Mouse (Mus musculus): Measurements from ENCODE around the gene Gse1. TPM values are rescaled to one million over a fixed set of nuclear protein-coding genes. Genes with fewer than 3 reads are reported as not detected.
A peak's percentile ranks its signal among the peaks of the same experiment; 100 is the strongest.

The Gse1 gene
- polyA plus RNA-seq, 1 experiment from 2014 or later: 8.7 TPM

DNA sequence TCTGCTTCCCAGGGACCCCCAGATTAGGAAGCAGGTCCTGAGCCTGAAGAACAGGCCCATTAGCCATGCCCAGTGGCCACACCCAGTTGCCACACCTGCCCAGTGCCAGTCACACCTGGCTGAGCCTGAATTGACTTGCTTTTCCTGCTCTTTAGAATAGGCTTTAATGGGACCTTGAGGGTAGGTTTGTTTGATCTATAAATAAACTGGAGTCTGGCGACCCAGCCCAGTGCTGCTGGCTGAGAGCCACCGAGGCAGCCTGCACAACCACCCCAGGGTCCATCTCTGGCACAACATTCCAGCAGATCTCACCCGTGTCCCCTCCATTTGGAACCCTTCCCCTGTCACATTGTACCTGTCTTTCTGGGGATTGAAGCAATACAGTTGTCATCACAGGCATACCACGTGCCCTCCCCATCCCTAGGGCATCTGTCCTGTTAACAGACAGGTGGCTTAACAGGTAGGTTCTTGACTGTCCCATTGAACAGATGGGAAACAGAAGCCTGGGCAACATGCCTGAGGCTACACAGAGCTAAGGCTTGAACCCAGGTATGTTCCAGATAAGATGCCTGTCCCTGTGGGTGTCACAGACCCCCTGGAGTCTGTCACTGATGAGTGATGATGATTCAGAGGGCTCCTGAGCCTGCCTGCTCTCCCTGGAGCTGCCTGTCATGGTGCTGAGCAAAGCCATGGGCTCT is 214.2 kb downstream of the Gse1 start:
- peaks cover 49% of the 10 kb centered on the region for H3K4me1 ChIP-seq (replicated peaks)
- H3K9ac ChIP-seq: no peak overlapping the region
- no peak overlapping the region for H3K4me3 ChIP-seq (replicated peaks)
- no peak overlapping the region for H3K4me2 ChIP-seq
- H3K9me3 ChIP-seq (replicated peaks): no peaks in the 10 kb centered on the region
- no peaks in the 10 kb centered on the region for H3K36me3 ChIP-seq (replicated peaks)
- H3K27me3 ChIP-seq: peaks cover 42% of the 10 kb centered on the region
- ATAC-seq (ENCODE audit: insufficient read depth): no peak
- 42% methylated on average over 4 of the region's 4 CpGs for WGBS (ENCODE audit: insufficient replicate concordance)
- H3K27ac ChIP-seq (replicated peaks): no peak overlapping the region

DNA sequence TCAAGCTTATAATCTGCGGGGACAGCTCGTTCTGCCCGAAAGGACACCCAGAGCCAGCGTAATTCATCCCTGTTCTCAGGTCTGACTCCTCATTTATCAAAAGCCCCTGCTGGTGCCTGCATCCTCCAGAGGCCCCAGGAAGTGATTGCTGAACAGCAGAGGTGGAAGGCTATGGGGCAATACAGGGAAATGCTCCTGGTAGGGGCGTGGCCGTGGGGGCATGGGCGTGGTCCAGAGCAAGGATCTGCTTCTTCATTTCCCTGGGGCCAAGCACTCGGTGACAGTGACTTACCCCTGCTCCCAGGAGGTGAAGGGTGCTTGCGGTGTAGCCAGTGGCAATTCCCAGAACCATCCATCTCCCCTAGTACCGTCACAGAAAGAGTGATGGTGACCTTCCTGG is 217.0 kb downstream of the Gse1 start:
- Histone ChIP-seq H3K4me2 (no peak overlapping the region), H3K27ac (replicated peaks) (no peak overlapping the region), H3K36me3 (replicated peaks) (no peaks in the 10 kb centered on the region), H3K9ac (no peak overlapping the region), H3K27me3 (peaks cover 36% of the 10 kb centered on the region), H3K9me3 (replicated peaks) (no peaks in the 10 kb centered on the region), H3K4me1 (replicated peaks) (peaks cover 45% of the 10 kb centered on the region), H3K4me3 (replicated peaks) (no peak overlapping the region)
- 30% methylated on average over 10 of the region's 10 CpGs for WGBS (ENCODE audit: insufficient replicate concordance)
- 0 out of 2 replicates have a peak, but pooled peaks have one; percentile 7 for ATAC-seq (ENCODE audit: insufficient read depth)

DNA sequence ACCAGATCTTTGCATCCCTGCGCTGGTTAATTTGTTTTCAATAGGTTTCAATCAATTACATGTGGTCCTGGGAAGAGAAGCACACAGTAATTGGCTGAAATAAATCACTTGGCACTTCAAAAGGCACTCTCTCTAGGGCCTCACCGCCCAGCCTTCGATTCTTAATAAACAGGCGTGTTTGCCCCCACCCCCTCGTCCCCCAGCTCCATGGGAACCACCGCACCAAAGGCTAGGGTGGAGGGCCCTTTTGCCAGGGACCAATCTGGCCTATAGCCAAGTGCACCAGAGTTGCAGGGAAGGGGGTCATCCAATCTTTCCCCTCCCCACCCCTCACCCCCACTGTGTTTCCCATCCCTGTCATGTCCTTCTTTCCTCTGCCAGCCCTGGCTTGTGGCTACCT is 219.9 kb downstream of the Gse1 start:
- H3K27me3 ChIP-seq: peaks cover 25% of the 10 kb centered on the region
- H3K4me3 ChIP-seq (replicated peaks): no peak overlapping the region
- no peak overlapping the region for H3K9ac ChIP-seq
- no peak for ATAC-seq (ENCODE audit: insufficient read depth)
- H3K36me3 ChIP-seq (replicated peaks): no peaks in the 10 kb centered on the region
- H3K4me1 ChIP-seq (replicated peaks): peaks cover 41% of the 10 kb centered on the region
- no peaks in the 10 kb centered on the region for H3K9me3 ChIP-seq (replicated peaks)
- no peak overlapping the region for H3K4me2 ChIP-seq
- 70% methylated on average over 6 of the region's 6 CpGs for WGBS (ENCODE audit: insufficient replicate concordance)
- H3K27ac ChIP-seq (replicated peaks): no peak overlapping the region

DNA sequence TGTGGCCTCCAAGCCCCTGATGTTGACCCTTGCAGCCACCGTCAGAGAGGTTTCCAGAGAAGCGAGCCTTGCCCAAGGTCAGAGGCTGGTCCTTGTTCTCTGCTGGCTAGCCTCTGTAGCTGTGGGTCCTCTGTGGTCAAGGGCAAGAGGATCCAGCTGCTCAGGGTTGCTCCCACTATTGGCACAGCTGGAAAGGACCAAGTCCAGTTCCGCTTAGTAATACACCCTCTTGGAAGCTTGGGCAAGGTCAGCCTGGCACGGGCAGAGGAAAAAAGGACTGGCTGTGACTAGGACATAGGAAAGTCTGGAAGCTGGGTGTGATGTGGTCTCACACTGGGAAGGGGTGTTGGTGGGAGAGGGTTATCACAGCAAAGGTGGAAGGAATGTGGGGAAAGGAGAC is 220.9 kb downstream of the Gse1 start:
- Histone ChIP-seq H3K4me1 (replicated peaks) (peaks cover 51% of the 10 kb centered on the region), H3K9me3 (replicated peaks) (no peaks in the 10 kb centered on the region), H3K27ac (replicated peaks) (no peak overlapping the region), H3K36me3 (replicated peaks) (no peaks in the 10 kb centered on the region), H3K9ac (no peak overlapping the region), H3K4me3 (replicated peaks) (no peak overlapping the region), H3K27me3 (peaks cover 25% of the 10 kb centered on the region), H3K4me2 (no peak overlapping the region)
- no peak for ATAC-seq (ENCODE audit: insufficient read depth)
- WGBS (ENCODE audit: insufficient replicate concordance): 76% methylated on average over 4 of the region's 4 CpGs

DNA sequence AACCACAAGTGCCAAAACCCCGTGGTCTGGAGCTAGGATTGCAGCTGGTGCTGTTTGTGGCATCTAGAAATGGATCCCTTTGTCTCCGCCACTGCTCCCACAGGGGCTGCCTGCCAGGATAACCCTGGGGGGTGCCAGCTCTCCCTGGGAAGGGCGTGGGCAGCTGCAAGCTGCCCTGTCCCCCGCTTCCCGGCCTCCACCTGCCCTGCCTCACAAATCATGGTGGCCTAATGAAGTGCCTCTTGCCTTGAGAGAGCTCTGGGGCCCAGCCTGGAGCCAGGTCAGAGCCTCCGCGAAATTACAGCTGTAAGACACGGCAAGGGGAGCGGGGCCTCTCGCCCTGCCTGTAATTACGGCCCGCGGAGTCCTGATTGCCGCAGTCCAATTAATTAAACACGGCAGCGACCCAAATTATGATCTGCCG is 221.4 kb downstream of the Gse1 start:
- Histone ChIP-seq H3K9me3 (replicated peaks) (no peaks in the 10 kb centered on the region), H3K27ac (replicated peaks) (no peak overlapping the region), H3K9ac (no peak overlapping the region), H3K4me3 (replicated peaks) (no peak overlapping the region), H3K27me3 (peaks cover 25% of the 10 kb centered on the region), H3K36me3 (replicated peaks) (no peaks in the 10 kb centered on the region), H3K4me1 (replicated peaks) (peaks cover 54% of the 10 kb centered on the region), H3K4me2 (no peak overlapping the region)
- WGBS (ENCODE audit: insufficient replicate concordance): 54% methylated on average over 17 of the region's 17 CpGs
- no peak for ATAC-seq (ENCODE audit: insufficient read depth)

DNA sequence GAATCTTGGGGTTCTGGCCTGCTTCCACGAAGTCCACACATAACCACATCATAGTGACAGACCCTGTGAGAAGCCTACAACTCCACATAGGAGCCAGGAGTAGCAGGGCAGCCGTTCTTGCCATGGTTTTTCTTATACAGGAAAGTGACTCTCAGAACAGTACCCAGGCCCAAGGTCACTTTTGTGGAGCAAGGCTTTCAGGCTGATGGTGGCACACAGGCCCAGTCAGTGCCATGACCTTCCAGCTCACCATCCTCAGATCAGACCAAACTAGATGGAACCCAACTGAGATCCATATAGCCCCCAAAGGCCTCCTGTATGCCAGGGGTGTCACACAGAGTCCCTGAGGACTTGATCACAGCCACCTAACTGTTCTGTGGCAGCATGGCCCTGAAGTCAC is 223.9 kb downstream of the Gse1 start:
- Histone ChIP-seq H3K36me3 (replicated peaks) (no peaks in the 10 kb centered on the region), H3K4me2 (no peak overlapping the region), H3K4me1 (replicated peaks) (peaks cover 64% of the 10 kb centered on the region), H3K9me3 (replicated peaks) (no peaks in the 10 kb centered on the region), H3K27ac (replicated peaks) (no peak overlapping the region), H3K27me3 (peaks cover 25% of the 10 kb centered on the region), H3K4me3 (replicated peaks) (no peak overlapping the region), H3K9ac (no peak overlapping the region)
- ATAC-seq (ENCODE audit: insufficient read depth): no peak
- WGBS (ENCODE audit: insufficient replicate concordance): 81% methylated on average over 2 of the region's 2 CpGs

DNA sequence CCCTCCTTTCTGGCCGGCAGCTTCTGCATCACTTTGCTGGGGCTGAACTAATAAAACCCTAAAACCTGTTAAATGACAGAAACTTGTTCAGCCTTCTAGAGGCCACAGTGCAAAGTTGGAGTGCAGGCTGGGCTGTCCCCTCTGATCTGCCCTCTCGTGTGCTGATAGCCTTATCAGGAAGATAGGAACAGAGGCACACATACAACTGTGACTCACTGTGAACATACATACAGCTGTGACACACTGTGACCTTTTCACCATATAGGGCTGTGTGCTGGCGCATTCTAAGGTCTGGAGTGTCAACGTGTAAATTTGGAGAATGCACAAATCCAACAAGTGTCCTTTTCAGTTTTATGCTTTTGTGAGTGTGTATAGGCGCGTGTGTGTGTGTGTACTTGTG is 226.1 kb downstream of the Gse1 start:
- whole genome bisulfite sequencing (ENCODE audit: insufficient replicate concordance): 46% methylated on average over 6 of the region's 6 CpGs
- Histone ChIP-seq H3K27me3 (peaks cover 26% of the 10 kb centered on the region), H3K36me3 (replicated peaks) (no peaks in the 10 kb centered on the region), H3K9ac (no peak overlapping the region), H3K9me3 (replicated peaks) (no peaks in the 10 kb centered on the region), H3K4me1 (replicated peaks) (peaks cover 67% of the 10 kb centered on the region), H3K4me2 (peak overlapping the region; percentile 29), H3K4me3 (replicated peaks) (no peak overlapping the region), H3K27ac (replicated peaks) (peak overlapping the region; percentile 70)
- peak; percentile 26; the same call in 1 of the 2 replicates for ATAC-seq (ENCODE audit: insufficient read depth)

DNA sequence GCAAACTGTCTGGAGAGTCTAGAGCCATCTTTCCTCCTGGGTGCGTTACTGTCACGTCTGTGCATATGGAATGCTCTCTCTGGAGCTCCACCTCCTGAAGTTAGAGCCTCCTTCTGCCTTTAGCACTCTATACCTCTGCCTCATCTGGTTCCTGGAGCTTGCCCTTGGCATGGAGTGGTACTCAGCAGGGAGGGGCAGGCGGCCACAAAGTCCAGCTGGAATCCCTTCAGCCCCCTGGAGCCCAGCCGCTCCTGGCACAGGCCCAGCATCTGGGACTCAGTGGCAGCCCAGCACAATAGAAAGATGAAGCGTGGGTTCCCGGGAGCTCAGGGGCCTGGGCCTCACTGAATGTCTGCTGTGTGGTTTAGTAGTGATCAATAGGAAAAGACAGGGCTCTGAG is 232.1 kb downstream of the Gse1 start:
- WGBS (ENCODE audit: insufficient replicate concordance): 75% methylated on average over 6 of the region's 6 CpGs
- no peak for ATAC-seq (ENCODE audit: insufficient read depth)
- H3K27me3 ChIP-seq: peaks cover 65% of the 10 kb centered on the region

DNA sequence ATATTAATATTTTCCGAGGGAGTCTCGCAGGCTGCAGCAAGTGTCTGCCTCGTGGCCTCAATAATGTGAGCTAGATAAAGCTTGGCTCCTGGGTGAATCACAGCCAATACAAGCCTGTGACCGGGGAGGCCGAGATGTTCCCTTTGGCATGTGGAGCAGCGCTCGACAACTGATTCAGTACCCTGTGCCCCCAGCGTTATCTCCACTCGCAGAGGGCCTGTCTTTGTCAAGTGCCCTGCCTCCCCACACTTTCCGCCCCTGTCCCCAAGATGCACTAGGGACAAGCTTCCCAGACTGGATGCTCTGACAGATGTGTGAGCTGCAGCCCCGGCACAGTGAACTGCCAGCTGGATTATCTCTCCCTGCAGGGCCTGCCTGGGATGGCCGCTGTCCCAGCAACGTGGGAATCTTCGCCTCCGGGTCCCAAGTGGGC is 233.9 kb downstream of the Gse1 start:
- Histone ChIP-seq H3K36me3 (replicated peaks) (no peaks in the 10 kb centered on the region), H3K9me3 (replicated peaks) (no peaks in the 10 kb centered on the region), H3K9ac (no peak overlapping the region), H3K4me3 (replicated peaks) (no peak overlapping the region), H3K27me3 (peaks cover 80% of the 10 kb centered on the region), H3K4me1 (replicated peaks) (peaks cover 53% of the 10 kb centered on the region), H3K4me2 (peak overlapping the region; percentile 20), H3K27ac (replicated peaks) (0 out of 2 replicates have a peak overlapping the region, but pooled peaks have one; percentile 9)
- peak; percentile 20; the same call in 1 of the 2 replicates for ATAC-seq (ENCODE audit: insufficient read depth)
- WGBS (ENCODE audit: insufficient replicate concordance): 12% methylated on average over 15 of the region's 15 CpGs

More for the DNA sequence above, 232.1 kb downstream of the Gse1 start:
- Histone ChIP-seq H3K36me3 (replicated peaks) (no peaks in the 10 kb centered on the region), H3K4me3 (replicated peaks) (no peak overlapping the region), H3K9me3 (replicated peaks) (no peaks in the 10 kb centered on the region), H3K27ac (replicated peaks) (no peak overlapping the region), H3K9ac (no peak overlapping the region), H3K4me1 (replicated peaks) (peaks cover 59% of the 10 kb centered on the region), H3K4me2 (no peak overlapping the region)

DNA sequence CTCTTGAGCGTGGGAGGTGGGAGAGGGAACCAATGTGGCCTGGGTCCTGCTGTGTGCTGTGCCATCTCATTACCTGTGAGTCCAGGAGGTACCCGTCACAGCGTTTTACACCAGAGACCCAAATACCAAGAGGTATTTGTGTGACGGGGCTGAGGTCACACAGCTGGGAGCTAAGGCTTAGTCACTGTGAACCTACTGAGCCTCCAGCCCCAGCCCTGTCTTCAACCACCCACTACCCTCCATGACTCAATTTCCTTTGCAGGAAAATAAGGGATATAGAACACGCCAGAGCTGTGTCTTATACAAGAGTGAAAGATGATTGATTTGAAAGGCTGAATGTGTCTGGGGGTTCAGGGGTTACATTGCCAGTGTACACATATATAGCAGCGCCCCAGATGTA is 234.4 kb downstream of the Gse1 start:
- Histone ChIP-seq H3K9me3 (replicated peaks) (no peaks in the 10 kb centered on the region), H3K27me3 (peaks cover 85% of the 10 kb centered on the region), H3K4me1 (replicated peaks) (peaks cover 49% of the 10 kb centered on the region), H3K4me2 (peak overlapping the region; percentile 20; the same call in 1 of the 2 replicates), H3K36me3 (replicated peaks) (no peaks in the 10 kb centered on the region), H3K27ac (replicated peaks) (0 out of 2 replicates have a peak overlapping the region, but pooled peaks have one; percentile 9), H3K4me3 (replicated peaks) (no peak overlapping the region), H3K9ac (no peak overlapping the region)
- ATAC-seq (ENCODE audit: insufficient read depth): no peak
- 67% methylated on average over 6 of the region's 6 CpGs for WGBS (ENCODE audit: insufficient replicate concordance)

DNA sequence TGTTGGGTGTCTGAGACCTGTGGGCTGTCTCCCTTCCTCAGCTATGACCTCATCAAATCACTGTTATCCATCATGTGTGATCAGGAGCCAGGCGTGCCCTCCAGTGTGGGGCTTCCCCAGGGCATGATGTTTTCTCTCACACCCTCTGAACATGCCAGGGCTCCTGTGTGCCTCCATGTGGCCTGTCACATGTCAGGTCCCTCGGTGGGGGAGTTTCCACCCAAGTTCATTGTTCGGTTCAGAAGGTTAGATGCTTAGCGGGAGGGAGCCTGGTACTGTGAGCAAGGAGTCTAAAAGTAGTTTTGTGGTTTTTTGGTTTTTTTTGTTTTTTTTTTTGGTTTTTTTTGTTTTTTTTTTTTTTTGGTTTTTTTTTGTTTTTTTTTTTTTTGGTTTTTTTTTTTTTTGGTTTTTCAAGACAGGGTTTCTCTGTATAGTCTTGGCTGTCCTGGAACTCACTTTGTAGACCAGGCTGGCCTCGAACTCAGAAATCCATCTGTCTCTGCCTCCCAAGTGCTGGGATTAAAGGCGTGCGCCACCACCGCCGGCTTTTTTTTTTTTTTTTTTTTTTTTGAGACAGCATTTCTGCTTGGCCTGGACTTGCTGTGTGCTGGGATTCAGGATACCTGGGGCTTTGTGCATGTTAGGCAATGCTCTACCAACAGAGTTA is 235.8 kb downstream of the Gse1 start:
- no peak for ATAC-seq (ENCODE audit: insufficient read depth)
- H3K27ac ChIP-seq (replicated peaks): no peak overlapping the region
- H3K4me1 ChIP-seq (replicated peaks): peaks cover 46% of the 10 kb centered on the region
- H3K4me3 ChIP-seq (replicated peaks): no peak overlapping the region
- 62% methylated on average over 9 of the region's 9 CpGs for WGBS (ENCODE audit: insufficient replicate concordance)
- no peaks in the 10 kb centered on the region for H3K9me3 ChIP-seq (replicated peaks)
- H3K9ac ChIP-seq: no peak overlapping the region
- H3K4me2 ChIP-seq: no peak overlapping the region
- no peaks in the 10 kb centered on the region for H3K36me3 ChIP-seq (replicated peaks)
- peaks cover 86% of the 10 kb centered on the region for H3K27me3 ChIP-seq
